Mouse (Mus musculus): ENCODE data around the gene Chrnd.
A peak's percentile ranks its signal among the peaks of the same experiment; 100 is the strongest.

Chrnd gene

DNA sequence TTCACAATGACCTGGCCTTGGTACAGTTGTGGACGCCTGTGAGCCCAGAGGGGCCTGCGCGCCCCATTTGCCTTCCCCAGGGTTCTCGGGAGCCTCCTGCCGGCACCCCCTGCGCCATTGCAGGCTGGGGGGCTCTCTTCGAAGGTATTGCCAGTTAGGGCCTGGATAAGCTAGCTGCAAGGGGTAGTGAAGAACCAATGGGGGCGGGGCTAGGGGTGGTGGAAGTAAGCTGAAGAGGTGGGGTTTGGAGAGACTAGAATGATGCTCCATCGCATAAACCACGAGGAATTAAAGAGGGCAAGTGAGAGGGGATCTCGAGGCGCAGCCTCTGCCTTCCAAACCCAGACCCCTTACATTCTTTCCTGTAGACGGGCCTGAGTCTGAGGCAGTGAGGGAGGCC lies 4.9 kb upstream of the Chrnd start:
- DNase-seq = no peak

DNA sequence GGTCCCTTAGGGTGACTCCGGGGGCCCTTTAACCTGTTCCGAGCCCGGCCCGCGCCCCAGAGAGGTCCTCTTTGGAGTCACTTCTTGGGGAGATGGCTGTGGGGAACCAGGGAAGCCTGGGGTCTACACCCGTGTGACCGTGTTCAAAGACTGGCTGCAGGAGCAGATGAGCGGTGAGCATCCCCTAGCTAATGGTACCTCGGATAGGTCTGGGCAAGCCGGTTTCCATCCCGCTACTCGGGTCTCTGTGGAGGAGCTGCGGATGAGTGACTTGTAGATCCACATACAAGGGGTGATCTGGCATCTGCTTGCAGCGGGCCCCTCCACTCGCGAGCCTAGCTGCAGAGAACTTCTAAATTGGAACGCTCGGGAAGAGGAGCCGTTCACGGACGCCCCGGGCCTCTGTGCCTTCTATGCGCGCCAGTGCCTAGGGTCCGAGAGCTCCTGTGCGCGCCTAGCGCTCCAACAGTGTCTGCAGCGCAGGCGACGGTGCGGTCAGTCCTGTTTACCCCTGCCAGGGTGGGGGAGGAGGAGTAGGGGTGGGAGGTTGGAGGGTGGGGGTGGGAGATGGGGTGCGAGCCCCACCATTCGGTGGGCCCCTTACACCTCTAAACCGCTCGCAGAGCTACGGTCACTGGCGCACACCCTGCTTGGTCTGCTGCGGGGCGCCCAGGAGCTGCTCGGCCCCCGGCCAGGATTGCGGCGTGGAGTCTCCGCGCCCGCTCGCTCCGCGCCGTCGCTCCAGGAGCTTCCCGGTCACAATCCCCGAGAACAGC lies 4.0 kb upstream of the Chrnd start:
- DNase-seq = no peak

DNA sequence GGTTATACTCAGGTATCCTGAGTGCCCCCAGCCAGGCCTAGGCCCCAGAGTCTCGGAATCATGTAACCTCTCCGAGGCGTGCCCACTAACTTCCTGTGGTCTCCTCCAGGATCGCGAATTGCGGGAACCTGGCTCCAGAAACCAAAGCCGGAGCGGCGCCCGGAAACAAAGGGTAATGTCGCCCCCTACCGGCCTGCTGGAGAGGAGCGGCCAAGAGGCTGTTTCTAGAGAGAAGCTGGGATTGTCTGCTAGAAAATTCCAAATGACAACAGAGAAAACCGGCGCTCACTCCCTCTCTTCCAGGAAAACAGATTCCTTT lies 3.4 kb upstream of the Chrnd start:
- peak; percentile 75 for DNase-seq

DNA sequence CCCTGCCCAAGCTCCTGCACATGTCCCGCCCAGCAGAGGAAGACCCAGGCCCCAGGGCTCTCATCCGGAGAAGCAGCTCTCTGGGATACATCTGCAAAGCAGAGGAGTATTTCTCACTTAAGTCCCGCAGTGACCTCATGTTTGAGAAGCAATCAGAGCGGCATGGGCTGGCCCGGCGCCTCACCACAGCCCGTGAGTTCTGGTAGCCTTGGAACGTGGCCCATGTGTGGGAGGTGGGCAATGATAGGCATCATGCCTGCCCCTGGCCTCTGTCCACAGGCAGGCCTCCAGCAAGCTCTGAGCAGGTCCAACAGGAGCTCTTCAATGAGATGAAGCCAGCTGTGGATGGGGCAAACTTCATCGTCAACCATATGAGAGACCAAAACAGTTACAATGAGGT lies 6.9 kb downstream of the Chrnd start:
- DNase-seq = no peak

DNA sequence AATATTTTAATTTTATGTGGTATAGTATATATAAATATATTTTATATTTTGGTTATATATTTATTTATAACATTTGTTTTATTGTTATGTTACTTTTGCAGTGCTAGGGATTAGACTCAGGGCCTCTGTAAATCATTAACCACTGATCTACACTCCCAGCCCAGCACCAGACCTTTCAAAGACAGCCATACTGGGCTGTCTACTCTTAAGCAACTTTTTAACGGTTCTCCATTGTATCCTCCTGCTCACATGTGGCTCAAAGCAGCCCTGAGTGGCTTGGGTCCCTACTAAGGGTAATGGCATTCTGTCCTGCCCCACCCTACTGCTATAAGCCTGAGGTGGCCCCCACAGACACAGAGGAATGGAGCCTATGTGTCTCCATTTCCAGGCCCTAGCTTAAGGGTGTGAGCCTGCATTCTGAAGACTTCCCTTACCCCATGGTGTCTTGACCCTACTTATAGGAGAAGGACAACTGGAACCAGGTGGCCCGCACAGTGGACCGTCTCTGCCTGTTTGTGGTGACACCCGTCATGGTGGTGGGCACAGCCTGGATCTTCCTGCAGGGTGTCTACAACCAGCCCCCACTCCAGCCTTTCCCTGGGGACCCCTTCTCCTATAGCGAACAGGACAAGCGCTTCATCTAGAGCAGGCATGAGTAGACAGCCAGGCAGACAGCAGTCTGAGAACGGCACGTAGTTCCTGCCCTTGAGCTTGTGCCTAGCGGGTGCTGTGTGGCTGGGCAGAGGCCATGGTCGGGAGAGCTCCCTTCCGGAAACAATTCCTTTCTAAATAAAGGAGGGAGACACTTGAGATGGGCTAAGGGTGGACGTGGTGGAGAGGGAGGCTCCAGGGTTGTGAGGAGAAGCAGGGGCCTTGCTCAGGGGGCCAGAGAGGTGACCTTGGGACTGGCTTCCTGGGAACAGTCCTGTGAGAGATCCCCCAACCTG lies 8.0 kb downstream of the Chrnd start:
- DNase-seq = no peak

DNA sequence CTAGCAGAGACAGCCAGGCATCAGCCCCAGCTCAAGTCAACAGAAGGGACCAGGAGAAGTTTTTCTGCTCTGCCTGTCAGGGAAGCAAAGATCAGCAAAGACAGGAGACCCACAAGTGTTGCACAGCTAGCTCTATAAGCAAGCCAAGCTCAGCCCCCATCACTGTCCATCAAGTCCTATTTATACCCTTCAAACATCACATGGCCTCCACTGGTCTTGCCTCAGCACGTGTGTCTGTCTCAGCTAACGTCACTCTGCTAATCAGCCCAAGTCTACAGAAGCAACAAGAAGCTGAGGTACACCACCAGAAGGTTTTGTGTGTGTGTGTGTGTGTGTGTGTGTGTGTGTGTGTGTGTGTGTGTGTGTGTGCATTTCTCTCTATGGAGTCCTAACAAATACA lies 10.4 kb downstream of the Chrnd start:
- no peak for DNase-seq

DNA sequence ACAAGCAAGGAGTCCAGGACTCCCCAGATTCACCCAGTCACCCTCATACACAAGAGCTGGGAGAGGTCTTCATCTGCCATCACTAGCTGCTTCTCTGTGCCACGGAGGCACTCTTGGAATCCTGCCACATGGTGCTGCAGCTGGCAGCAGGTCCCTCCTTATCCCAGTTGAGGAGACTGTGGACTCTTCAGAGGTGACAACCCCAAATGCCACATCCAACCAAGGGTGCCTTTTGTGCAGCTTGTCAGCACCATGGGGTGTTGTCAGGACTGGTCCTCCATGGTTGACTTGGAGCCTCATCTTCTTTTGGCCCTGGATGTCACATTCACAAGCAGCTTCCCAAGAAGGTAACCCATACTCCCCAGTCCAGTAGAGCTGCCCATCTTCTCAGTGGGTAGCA lies 11.4 kb downstream of the Chrnd start:
- no peak for DNase-seq

DNA sequence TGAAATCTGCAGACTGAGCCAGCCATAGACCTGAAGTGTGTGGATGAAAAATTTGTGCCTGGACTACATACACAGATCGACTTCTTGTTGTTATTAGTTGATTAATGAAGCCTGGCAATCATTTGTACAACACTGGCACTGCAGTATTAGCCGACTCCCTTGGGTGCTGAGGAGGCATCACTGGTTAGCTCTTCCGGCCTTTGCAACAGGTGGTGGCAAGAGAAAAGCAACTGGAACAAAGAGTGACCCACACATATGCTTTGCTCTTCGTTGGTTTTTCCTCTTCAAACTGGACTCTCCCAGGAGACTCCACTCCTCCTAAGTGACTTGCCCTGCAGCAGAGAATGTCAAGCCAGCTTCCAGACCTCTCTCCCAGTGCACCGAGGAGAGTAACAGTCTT lies 13.4 kb downstream of the Chrnd start:
- DNase-seq = no peak

DNA sequence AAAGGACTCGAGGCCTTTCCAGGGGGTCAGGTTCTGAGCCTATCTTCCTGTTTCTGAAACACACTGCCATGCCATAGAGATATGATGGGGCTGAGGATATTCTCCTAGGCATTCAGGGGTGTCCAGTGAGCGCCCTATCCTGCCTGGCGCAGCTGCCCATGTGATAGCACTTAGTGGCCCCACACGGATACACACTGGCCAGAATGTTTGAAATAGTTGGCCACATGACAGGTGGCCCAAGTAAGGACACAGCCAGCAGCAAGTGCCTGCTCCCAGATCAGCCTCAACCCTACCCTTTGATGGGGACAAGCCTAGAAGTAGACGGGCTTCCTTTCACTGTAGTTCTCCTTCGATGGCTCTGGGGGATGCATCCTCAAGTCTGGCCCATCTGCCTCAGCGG lies 14.1 kb downstream of the Chrnd start, which contains the start of gene Chrng:
Chrng (plus strand) TSS at position 193 of the 400 bp plus-strand sequence.
- DNase-seq = no peak

DNA sequence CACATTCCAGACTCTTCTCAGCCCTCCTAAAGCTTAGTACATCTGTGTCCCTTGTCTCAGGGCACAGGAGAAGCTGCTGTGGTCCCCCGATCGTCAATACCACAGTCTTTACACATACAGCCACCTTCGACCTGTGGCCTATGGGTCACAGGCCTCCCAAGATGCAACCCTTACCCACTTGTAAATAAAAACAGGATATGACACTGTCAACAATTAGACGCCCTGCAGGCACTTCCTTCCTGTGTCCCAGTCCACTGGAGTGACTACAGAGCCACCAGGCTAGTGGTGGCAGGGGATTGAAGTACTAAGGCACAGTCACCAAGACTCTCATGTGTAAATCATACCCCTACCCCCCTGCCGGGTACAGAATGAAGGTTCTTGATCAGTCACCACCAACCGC lies 14.6 kb downstream of the Chrnd start:
- DNase-seq = no peak

DNA sequence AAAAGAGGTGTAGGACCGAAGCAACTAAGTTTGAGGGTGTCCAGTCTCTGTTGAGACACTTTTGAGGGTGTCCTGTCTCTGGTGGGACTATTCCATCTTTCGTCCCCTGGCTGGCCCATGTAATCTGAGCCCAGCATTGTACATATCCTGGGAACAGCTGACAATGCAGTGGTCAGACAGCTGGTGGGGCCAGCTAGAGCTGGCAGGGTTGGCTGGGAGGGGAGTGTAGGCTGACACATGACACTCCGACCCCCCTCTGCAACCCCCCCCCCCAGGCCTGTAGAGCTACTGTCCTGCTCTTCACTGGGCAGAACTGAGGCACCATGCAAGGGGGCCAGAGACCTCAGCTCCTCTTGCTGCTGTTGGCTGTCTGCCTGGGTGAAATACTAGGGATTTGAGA lies 15.1 kb downstream of the Chrnd start:
- DNase-seq = no peak

DNA sequence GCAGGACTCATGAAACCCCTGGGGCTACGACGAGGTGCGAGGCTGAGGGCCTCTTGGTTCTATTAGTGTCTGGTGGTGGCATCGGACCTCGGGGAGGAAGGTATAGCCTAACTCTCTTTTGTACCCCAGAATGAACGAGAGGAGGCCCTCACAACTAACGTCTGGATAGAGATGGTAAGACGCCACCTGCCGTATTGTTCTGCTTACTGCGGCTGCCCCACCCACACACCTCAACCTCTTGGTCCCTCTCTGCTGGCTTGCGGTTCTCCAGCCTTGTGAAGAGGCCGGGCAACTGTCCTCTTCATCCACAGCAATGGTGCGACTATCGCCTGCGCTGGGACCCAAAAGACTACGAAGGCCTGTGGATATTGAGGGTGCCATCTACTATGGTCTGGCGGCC lies 15.9 kb downstream of the Chrnd start:
- DNase-seq = no peak

DNA sequence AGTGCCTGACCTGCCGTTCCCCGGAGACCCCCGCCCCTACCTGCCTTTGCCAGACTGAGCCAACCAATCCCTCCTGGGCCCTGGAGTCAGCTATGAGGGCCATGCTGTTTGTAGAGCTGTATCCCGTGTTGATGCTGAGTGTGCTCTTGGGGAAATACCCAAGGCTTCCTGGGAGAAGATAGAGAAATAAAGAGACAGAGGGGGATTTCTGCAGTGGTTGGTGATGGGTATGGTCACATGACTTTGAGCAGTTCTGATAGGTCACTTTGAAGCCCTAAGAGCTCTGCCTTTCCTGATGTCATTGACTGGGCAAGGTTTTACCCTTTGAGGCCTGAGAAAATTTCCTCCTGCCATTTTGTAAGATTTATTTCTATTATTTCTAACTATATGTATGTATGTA lies 21.0 kb downstream of the Chrnd start:
- DNase-seq = no peak

DNA sequence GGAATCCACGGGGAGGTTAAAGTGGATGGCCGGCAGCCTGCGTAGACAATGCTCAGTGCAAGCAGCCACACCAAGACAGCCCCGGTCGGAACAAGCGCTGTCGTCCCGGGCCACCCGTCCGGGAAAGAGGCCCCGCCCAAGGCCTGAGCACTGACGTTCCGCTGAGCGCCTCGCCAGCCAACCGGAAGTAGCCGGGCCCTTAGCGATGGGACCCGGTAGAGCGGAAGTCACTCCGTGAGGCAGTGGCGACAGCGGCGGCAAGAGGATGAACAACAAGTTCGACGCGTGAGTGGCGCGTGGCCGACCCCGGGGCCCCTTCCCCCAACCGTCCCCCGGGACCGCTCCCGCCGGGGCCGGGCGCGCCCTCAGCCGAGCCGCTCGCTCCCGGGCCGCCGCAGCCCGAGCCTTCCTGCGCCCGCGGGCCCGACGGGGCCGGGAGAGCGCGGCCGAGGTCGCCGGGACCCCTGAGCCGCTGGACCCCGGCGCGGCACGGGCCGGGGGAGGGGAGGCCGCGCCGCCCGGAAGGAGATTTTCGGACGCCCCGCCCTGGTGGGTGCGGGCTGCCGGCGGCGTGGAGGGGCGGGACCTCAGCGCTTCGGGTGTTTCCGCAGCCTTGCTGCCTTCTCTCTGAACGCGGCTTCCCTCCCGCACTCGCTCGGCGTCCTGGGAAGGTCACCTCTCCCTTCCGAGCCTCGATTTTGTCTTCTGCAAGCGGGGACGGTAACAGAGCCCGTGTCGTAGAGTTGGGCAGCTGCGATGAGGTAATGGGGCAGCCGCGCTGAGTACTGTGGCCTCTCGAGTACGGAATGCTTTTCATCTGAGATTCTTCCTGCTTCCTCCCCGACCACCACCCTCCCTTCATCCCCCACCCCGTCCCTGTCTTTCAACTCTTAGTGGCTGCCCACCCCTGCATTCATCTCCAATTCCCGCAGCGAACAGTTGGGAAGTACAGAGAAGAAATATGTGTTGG lies 23.6 kb downstream of the Chrnd start, which contains the start of gene Eif4e2:
Eif4e2 (plus strand) TSS at position 180 of the 970 bp plus-strand sequence.
- peak; percentile 96 for DNase-seq

DNA sequence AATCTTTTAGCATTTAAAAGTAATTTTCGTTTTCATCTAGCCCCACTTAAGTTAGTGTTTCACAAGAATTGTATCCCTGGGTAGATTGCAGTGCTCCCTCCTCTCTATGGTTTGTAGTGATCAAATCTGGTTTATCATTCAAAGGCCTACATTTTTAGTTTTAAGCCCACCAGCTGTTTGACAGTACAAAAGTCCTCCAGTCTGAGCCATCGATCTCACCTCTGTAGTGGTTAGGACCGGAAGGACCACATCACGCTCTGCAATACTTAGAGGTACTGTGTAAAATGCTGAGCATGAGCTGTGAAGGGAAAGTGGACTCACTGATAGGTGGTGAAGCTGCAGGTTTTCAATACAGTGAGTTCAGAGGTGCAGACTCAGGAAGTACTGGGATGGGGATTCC lies 24.3 kb downstream of the Chrnd start:
- DNase-seq = peak; percentile 8

DNA sequence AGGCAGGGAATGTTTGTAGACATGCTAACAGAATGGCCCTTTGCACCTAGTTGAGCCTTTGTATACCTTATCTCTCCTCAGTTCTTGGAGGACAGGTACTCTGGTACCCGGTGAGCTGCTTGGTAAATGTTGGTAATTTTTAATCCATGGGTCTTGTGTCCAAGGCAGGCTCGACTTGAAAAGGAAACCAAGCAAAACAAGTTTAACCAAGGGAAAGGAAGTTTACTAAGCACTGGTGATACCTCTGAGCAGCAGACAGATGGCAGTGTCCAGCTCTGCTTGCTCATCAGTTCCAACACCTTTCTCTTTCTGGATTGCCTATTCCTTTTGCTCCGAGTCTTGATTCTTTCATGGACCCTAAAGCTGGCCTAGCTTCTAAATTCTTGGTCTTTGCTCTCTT lies 27.5 kb downstream of the Chrnd start:
- DNase-seq = peak; percentile 8

DNA sequence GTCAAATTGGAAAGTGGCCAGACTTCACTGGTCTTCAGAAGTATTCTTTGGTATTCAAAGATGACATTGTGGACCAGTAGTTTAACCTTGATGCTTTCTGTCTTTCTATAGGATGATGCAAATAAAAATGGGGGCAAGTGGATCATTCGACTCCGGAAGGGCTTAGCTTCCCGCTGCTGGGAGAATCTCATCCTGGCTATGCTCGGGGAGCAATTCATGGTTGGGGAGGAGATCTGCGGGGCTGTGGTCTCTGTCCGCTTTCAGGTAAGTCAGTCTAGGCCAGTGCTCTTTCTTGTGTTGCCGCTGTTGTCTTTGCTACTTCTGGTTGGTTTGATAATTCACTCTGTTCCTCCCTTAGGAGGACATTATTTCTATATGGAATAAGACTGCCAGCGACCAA lies 35.3 kb downstream of the Chrnd start:
- no peak for DNase-seq

DNA sequence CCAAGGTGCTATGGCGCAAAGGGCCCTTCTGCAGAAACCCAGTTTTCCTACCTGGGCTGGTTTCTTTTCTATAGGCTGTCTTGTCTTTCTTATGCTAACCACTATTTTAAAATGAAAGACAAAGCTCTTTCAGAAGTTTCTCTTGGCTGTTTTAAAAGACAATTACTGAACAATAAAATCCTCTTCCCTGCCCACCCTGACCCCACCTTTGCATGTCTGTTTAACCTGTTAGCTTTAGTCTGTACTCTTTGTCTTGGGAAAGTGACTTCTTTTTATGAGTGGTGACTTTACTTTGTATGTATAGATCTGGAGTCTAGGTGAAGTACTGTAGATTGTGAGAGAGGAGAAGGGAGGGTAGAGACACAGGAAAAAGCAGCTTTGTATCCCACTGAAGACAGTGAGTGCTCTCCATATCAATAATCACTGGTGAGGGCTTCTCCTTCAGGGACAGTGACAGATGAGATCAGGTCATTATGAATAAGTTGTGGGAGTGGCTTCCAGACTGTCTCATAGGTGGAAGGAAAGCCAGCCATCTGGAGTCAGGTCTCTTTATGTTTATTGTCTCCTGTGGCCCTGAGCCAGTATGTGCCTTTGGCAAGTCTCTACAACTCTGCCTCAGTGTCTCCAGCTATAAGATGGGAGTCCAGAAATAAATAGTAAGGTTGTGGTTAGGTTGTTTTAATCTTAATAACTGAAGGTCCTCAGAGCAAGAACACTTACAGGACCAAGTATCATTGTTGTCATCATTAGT lies 36.2 kb downstream of the Chrnd start:
- DNase-seq = no peak

DNA sequence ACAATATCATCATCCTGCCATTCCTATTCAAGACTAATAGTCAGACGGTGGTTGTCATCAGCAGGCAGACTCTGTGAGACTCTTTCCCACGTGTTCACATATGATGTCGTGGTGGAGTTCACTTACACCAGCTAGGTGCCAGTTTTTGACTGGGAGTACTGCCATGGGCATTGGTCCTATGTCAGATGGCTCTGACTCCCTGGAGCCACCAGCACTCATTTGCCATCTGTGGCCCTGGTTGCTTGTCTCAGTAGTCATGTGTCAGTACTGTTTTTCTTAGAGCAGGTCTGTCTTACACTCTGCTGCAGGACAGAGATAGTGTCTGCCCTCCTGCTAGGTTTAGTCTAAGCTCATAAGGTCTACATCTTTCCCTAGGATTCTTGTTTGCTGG lies 36.7 kb downstream of the Chrnd start:
- DNase-seq = no peak

DNA sequence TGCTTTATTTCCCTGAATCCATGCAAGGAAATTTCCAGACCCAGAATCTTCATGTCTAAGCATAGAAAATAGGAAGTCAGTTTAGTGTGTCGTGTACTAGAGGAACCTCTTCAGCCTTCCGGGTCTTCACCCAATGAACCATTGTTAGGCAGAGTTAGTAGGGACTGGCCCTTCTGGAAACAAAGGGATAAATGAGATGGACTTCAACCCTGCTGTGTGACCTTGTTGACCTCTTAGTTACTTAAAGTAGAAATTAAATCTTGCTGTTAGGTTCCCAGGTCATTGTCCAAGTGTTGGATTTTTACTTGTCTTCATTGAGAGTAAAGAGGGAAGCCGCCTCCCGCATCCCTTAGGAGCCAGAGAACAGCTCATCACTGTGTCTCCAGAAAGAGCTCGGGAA lies 40.2 kb downstream of the Chrnd start:
- no peak for DNase-seq

DNA sequence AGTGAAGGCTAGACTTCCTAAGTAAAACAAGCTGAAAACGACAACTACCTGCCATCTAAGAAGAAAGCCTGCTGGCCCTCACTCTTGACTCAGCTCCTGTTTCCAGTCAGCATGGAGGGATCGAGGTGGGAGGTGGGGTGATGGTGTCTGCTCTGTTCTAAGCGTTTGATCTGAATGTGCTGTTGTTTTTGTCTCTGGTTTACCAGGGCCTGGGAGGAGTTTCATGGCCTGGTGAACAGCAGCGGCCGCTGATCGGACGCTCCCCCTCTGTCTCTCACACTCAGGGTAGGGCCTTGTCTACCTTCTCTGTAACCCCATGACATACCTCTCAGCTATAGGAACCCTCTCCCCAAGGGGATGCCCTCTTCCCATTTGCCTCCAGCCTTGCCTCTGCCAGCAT lies 41.8 kb downstream of the Chrnd start:
- no peak for DNase-seq

DNA sequence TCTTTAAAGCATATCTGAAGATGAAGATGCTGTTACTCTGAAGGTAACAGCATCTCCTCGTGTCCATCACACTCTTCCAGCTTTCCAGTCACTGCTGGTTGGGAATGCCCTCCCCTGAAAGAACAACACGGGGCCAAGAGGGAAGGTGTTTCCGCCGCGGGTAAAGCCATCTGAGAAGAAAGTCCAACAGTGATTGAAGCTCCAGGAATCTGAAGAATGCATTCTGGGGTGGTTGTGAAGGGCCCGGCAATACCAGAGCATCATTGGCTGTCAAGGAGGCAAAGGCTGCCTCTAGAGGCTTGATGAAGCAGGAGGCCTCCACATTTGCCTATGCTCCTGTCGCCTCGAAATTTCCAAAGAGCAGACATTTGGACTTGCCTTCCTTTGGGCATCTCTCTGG lies 48.6 kb downstream of the Chrnd start:
- DNase-seq = no peak

Data from lung, postnatal 36 days (tissue).